Mouse (Mus musculus) left cerebral cortex, adult 11 months (tissue): ENCODE results near the gene Mybpc2.

ENCODE experiments used
- DNase-seq: peaks from one replicate; pipeline ENCODE4 v3.0.0; 2022; ENCODE audit warnings: low spot score

The Mybpc2 gene

GRCm38 (mm10) chr7:44485572-44486195 is 38.8 kb downstream of the Mybpc2 start:
- DNase-seq = no peak

- peak; percentile 77 for DNase-seq
These were observed 39.5 kb downstream of the Mybpc2 start for GRCm38 (mm10) chr7:44484841-44485571.

- DNase-seq = no peak
These were observed 40.3 kb downstream of the Mybpc2 start for GRCm38 (mm10) chr7:44484109-44484508.

DNA sequence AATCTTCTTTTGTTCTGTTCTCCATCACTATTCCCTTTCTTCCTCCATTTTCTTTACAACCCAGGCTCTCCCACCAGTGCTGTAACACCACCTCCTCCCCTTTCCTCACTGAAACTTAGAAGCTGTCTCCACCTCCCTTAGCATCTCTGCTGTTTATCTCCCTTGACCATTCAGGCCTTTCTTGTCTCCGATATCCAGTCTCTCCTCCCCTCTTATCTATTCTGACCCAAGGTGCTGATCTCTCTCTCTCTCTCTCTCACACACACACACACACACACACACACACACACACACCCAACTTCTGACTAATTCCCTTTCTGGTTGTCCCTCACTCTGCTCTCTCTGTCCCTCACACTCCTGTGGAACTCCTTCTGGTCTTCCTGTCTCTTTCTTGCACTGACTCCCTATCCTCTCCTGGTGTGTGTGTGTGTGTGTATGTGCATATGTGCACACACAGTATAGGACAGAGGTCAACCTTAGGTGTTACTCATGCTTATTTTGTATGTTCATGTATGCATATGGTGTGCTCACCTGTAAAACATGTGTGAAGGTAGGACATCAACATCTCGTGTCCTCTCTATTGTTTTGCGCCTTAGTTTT is 41.5 kb downstream of the Mybpc2 start:
- DNase-seq = no peak

- DNase-seq = no peak
These were observed 49.3 kb downstream of the Mybpc2 start for GRCm38 (mm10) chr7:44475046-44475614.

GRCm38 (mm10) chr7:44474419-44474818 is 50.0 kb downstream of the Mybpc2 start:
- peak; percentile 86 for DNase-seq

DNA sequence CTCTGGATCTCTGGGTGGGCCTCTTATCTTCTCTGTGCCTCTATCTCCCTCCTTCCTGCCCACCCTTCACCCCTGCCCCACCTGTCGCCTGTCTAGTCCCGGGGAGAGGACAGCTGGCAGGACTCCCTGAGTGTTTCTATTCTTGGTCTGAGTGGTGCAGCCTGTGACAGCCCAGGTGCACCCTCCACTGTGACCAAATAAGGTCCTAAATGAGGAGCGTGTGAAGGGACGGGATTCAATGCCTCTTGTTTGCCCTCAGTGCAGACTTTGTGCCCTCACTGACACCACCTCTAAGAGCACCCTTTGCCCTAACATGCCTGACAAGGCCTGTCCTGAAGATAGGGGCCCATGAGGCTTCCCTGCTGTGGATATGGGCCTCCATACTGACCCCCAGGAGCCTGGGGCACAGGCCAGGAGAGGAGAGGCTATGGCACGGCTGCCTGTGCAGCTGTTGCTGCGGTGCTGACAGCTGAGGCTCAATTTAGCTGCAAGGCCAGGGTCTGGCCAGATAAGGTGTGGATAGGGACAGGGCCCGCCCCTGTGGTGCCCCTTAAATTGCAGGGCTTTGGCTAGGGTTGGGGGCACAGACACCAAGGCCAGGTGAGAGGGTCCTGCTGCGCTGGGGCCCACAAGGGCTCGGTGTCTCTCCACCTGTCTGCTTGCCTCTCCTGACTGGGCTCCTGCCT is 51.4 kb downstream of the Mybpc2 start:
- no peak for DNase-seq

GRCm38 (mm10) chr7:44472558-44472885 is 51.9 kb downstream of the Mybpc2 start:
- no peak for DNase-seq

GRCm38 (mm10) chr7:44471880-44472557 is 52.4 kb downstream of the Mybpc2 start:
- no peak for DNase-seq

- no peak for DNase-seq
These were observed 53.5 kb downstream of the Mybpc2 start for GRCm38 (mm10) chr7:44470696-44471612.

DNA sequence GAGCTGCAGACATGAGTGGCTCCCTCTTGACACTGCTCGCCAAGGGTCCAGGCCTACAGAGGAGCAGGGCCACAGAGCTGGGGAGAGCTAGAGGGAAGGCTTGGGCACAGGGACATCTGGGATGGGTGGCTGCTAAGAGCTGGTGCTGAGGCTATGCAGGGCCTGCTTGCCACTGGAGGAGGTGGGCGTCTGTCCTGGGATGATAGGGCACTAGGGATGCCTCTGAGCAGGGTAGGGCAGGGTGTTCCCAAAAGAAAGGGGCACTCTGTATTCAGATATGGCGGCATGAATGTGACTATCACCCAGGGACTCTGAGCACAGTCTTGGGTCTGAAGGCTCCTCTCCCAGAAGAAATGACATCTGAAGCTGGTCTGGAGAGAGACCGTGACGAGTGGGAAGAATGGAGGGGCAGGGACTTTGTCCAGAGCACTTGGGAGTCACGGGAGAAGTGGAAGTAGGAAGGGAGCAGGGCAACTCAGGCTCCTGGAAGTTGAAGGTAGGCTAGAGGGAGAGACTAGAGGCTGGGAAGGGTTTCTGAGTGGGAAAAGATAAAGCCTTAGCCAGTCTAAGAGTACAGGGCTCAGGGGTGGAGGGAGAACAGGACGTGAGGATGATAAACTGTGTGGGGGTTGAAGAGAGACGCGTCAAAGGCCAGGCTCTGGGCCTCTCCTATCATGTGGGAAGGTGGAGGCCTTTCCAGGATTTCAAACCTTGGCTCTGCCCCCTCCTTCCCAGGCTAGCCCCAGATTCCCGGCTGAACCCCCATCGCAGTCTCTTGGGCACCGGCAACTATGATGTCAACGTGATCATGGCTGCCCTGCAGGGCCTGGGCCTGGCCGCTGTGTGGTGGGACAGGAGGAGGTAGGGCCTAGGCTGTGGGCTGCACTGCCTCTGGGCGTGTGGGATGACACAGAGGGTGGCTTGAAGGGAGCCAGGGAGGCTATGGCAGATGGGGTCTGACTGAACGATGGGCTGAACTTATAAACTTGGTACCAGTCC is 54.5 kb downstream of the Mybpc2 start:
- no peak for DNase-seq

DNA sequence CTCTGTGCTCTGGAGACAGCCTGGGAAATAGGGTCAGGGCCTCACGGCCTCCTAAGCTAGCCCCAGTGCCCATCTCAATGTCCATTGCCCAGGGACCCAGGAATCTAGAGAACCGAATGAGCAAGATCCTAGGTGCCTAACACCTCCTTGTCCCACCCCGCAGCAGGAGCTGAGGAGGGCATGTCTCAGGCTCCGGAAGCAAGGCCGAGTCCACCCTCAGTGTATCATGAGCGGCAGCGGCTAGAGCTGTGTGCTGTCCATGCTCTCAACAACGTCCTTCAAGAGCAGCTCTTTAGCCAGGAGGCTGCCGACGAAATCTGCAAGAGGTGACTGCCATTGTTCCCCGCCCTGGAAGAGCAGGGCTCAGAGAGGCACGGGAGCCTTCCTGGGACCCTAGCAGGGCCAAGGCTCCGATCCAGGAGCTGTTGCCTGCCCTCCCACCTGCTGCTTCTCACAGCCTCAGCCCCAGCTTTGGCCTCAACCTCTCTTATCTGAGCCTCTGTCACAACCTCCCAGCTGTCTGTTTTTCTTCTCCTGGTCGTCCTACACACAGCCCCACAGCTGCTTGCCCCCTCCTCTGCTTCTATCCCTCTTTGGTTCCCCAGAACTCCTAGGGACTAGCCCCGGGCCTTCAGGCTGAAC is 55.7 kb downstream of the Mybpc2 start:
- no peak for DNase-seq

DNA sequence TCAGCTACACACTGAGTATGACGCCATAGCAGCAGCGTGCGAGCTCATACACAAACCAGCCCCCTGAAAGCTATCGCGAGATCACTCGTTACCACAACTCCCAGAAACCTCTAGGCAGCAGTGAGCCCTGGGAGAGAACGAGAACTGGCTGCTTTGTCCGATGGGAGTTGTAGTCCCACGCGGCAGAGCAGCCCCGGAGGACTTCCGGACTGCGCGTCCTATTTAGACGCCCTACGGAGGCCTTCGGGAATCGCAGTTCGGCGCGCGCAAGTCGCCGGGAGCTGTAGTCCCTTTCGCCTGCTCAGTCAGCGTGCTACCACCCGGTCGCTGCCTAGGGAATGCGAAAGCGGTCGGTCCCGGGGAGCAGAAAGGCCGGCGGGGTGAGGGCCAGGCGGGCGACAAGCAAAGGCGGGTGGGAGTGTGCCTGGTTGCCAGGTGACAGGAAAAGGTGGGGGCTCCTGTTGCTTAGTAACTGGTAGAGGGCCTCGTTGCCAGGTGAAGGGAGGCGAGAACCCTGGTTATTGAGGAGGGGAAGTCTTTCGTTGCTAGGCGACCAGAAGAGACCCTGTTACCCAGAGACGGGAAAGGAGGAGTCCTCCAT is 56.5 kb downstream of the Mybpc2 start, which contains the start of gene Josd2:
Josd2 (plus strand) TSS at position 170 of the 601 bp plus-strand sequence.
- peak; percentile 96 for DNase-seq

DNA sequence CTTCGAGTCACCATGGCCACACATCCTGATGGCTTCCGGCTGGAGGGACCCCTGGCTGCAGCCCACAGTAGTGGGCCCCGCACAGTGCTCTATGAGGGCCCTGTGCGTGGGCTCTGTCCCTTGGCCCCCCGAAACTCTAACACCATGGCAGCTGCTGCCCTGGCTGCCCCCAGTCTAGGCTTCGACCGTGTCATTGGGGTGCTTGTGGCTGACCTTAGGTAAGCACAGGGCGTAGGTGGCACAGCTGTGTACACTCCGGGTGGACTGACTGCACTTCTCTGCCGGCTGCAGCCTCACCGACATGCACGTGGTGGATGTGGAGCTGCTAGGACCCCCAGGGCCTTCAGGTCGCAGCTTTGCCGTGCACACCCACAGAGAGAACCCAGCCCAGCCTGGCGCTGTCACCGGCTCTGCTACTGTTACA is 57.6 kb downstream of the Mybpc2 start:
- no peak for DNase-seq

DNA sequence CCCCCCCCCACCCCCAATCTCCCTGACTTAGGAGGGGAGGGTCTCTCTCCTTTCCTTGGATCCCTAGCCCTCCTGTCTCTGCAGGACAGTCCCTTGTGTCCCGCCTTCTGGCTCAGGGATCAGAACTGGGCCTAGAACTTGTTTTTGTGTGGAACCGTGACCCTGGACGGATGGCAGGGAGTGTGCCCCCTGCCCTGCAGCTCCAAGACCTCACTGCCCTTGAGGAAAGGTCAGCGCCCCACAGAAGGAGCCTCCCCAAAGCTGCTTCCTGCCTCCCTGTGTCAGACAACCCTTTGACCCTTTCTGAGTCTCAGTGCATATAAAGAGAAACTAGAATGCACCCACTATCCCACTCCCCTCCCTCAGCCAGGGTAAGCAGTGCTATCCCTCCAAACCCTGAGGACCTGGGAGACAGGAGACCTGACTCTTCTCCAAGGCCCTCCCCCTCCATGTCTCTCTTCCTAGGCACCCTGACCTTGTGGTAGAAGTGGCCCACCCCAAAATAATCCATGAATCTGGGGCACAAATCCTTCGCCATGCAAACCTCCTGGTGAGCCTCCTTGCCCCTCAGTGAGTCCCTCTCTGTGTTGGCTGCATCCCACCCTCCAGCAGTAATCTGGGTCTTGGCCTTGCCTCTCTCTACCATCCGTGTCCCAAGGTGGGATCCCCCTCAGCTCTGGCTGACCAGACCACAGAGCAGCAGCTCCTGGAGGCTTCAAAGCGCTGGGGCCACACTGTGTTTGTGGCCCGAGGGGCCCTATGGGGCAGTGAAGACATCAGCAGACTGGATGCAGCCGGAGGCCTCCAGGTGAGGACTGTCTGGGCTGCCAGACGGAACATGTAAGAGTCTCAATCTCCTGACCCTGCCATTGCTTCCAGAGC is 58.2 kb downstream of the Mybpc2 start:
- DNase-seq = no peak

DNA sequence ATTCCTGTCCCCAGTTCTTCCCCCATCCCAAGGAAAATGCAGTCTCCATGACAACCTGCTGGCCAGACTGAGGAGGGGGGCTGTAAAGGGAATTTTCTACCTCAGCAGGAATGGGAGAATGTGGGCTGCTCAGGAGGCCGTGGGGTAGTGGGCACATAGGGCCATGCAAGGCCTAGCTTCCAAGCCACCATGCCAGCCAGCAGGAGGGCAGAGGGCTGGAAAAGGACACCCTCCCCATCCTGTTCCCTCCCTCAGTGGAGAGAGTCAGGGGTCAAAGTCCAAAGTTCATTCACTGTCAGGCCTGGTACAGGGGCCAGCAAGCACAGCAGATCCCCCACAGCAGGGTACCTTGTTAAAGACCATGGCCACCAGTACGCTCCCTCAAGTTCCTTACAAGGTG is 59.3 kb downstream of the Mybpc2 start, which contains the start of gene Aspdh:
Aspdh (plus strand) TSS at position 281 of the 400 bp plus-strand sequence.
- DNase-seq = no peak

GRCm38 (mm10) chr7:44464511-44464910 is 59.9 kb downstream of the Mybpc2 start:
- peak; percentile 84 for DNase-seq
